Mouse (Mus musculus): Measurements from ENCODE around the gene Midn. TPM values are rescaled to one million over a fixed set of nuclear protein-coding genes. Genes with fewer than 3 reads are reported as not detected.
A peak's percentile ranks its signal among the peaks of the same experiment; 100 is the strongest.

Midn gene
- polyA plus RNA-seq, 1 experiment from 2014 or later, result 67.1 TPM

GRCm38 (mm10) chr10:80138553-80139438 is 9.3 kb upstream of the Midn start, which contains the start of gene Atp5d:
Gene Atp5d, plus strand, starts transcription at chr10:80138632.
- H3K4me2 ChIP-seq (replicated peaks; ENCODE audit: low read depth, low read length), result peak within 1 kb of the TSS; percentile 99
- H3K4me1 ChIP-seq (replicated peaks; ENCODE audit: control insufficient read depth, insufficient read depth, low read length), result peaks cover 24% of the 10 kb centered on the region
- ATAC-seq (ENCODE audit: low FRiP score), result peak; percentile 5; the same call in 1 of the 2 replicates

GRCm38 (mm10) chr10:80139439-80139775 is 8.7 kb upstream of the Midn start:
- no peak for DNase-seq (ENCODE audit: low spot score)
- Histone ChIP-seq H3K9ac (ENCODE audit: low read depth, low read length) (peak overlapping the region; percentile 85), H3K4me3 (ENCODE audit: low read depth, low read length) (peak overlapping the region; percentile 80), H3K27me3 (ENCODE audit: control insufficient read depth, insufficient read depth, low read length) (peaks cover 23% of the 10 kb centered on the region), H3K9me3 (ENCODE audit: control insufficient read depth, low read length) (no peaks in the 10 kb centered on the region), H3K4me1 (replicated peaks; ENCODE audit: control insufficient read depth, insufficient read depth, low read length) (peaks cover 24% of the 10 kb centered on the region), H3K36me3 (ENCODE audit: control insufficient read depth, insufficient read depth, low read length) (no peaks in the 10 kb centered on the region), H3K4me2 (replicated peaks; ENCODE audit: low read depth, low read length) (peak overlapping the region; percentile 99), H3K27ac (ENCODE audit: low read depth, low read length) (peak overlapping the region; percentile 93)
- 2% methylated on average over 10 of the region's 10 CpGs for WGBS
- no peak for ATAC-seq (ENCODE audit: low FRiP score)

More at GRCm38 (mm10) chr10:80138553-80139438, 9.3 kb upstream of the Midn start, which contains the start of gene Atp5d:
- Histone ChIP-seq H3K36me3 (ENCODE audit: control insufficient read depth, insufficient read depth, low read length) (no peaks in the 10 kb centered on the region), H3K9me3 (ENCODE audit: control insufficient read depth, low read length) (no peaks in the 10 kb centered on the region), H3K27ac (ENCODE audit: low read depth, low read length) (peak within 1 kb of the TSS; percentile 93), H3K27me3 (ENCODE audit: control insufficient read depth, insufficient read depth, low read length) (peaks cover 23% of the 10 kb centered on the region), H3K9ac (ENCODE audit: low read depth, low read length) (peak within 1 kb of the TSS; percentile 85), H3K4me3 (ENCODE audit: low read depth, low read length) (peak within 1 kb of the TSS; percentile 80)
- peak; percentile 71 for DNase-seq (ENCODE audit: low spot score)
- under 1% methylated on average over 65 of the region's 94 CpGs for WGBS

GRCm38 (mm10) chr10:80139975-80140665 is 8.0 kb upstream of the Midn start:
- H3K4me2 ChIP-seq (replicated peaks; ENCODE audit: low read depth, low read length), result no peak overlapping the region
- H3K36me3 ChIP-seq (ENCODE audit: control insufficient read depth, insufficient read depth, low read length), result no peaks in the 10 kb centered on the region
- no peak overlapping the region for H3K4me3 ChIP-seq (ENCODE audit: low read depth, low read length)
- no peak overlapping the region for H3K9ac ChIP-seq (ENCODE audit: low read depth, low read length)
- H3K4me1 ChIP-seq (replicated peaks; ENCODE audit: control insufficient read depth, insufficient read depth, low read length), result peaks cover 24% of the 10 kb centered on the region
- no peak overlapping the region for H3K27ac ChIP-seq (ENCODE audit: low read depth, low read length)
- H3K9me3 ChIP-seq (ENCODE audit: control insufficient read depth, low read length), result no peaks in the 10 kb centered on the region
- no peak for ATAC-seq (ENCODE audit: low FRiP score)
- 77% methylated on average over 11 of the region's 11 CpGs for WGBS
- no peak for DNase-seq (ENCODE audit: low spot score)
- peaks cover 20% of the 10 kb centered on the region for H3K27me3 ChIP-seq (ENCODE audit: control insufficient read depth, insufficient read depth, low read length)

GRCm38 (mm10) chr10:80140666-80141035 is 7.4 kb upstream of the Midn start, which contains the start of gene Cbarp:
Gene Cbarp, minus strand, starts transcription at chr10:80140835.
- H3K36me3 ChIP-seq (ENCODE audit: control insufficient read depth, insufficient read depth, low read length), result no peaks in the 10 kb centered on the region
- H3K4me2 ChIP-seq (replicated peaks; ENCODE audit: low read depth, low read length), result peak within 1 kb of the TSS; percentile 93
- WGBS, result 70% methylated on average over 10 of the region's 10 CpGs
- no peaks in the 10 kb centered on the region for H3K9me3 ChIP-seq (ENCODE audit: control insufficient read depth, low read length)
- peak within 1 kb of the TSS; percentile 52 for H3K27ac ChIP-seq (ENCODE audit: low read depth, low read length)
- ATAC-seq (ENCODE audit: low FRiP score) (no peak), DNase-seq (ENCODE audit: low spot score) (peak; percentile 7)
- peaks cover 24% of the 10 kb centered on the region for H3K4me1 ChIP-seq (replicated peaks; ENCODE audit: control insufficient read depth, insufficient read depth, low read length)
- H3K27me3 ChIP-seq (ENCODE audit: control insufficient read depth, insufficient read depth, low read length), result peaks cover 19% of the 10 kb centered on the region
- H3K9ac ChIP-seq (ENCODE audit: low read depth, low read length), result no peak within 1 kb of the TSS
- H3K4me3 ChIP-seq (ENCODE audit: low read depth, low read length), result peak within 1 kb of the TSS; percentile 70

DNA sequence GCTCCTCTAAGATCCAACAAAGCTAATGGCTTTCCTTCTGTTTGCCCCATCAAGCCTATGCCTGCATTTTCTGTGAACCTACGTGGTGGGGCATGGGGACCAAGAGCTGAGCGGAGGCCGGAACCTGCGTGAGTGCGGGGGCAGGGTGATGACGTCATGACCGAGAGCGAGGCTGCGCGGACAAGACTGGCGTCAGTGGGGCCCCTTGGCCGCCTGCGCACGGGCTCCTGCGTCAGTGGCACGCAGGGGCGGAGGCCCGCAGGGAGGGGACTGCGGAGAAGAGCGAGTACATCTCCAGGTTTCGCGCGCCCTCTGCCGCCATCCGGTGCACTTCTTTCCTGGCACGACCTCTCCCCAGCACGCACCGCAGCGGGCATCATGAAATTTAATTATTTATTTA is 6.8 kb upstream of the Midn start:
- H3K4me2 ChIP-seq (replicated peaks; ENCODE audit: low read depth, low read length), result peak overlapping the region; percentile 93
- peak; percentile 93 for DNase-seq (ENCODE audit: low spot score)
- H3K27me3 ChIP-seq (ENCODE audit: control insufficient read depth, insufficient read depth, low read length), result peaks cover 14% of the 10 kb centered on the region
- no peaks in the 10 kb centered on the region for H3K9me3 ChIP-seq (ENCODE audit: control insufficient read depth, low read length)
- H3K4me3 ChIP-seq (ENCODE audit: low read depth, low read length), result peak overlapping the region; percentile 70
- peak; percentile 67 for ATAC-seq (ENCODE audit: low FRiP score)
- peaks cover 24% of the 10 kb centered on the region for H3K4me1 ChIP-seq (replicated peaks; ENCODE audit: control insufficient read depth, insufficient read depth, low read length)
- H3K9ac ChIP-seq (ENCODE audit: low read depth, low read length), result no peak overlapping the region
- no peaks in the 10 kb centered on the region for H3K36me3 ChIP-seq (ENCODE audit: control insufficient read depth, insufficient read depth, low read length)
- WGBS, result under 1% methylated on average over 29 of the region's 29 CpGs
- peak overlapping the region; percentile 52; the same call in 1 of the 2 replicates for H3K27ac ChIP-seq (ENCODE audit: low read depth, low read length)

GRCm38 (mm10) chr10:80141786-80142529 is 6.1 kb upstream of the Midn start:
- ATAC-seq (ENCODE audit: low FRiP score) (peak; percentile 82), DNase-seq (ENCODE audit: low spot score) (peak; percentile 98)
- Histone ChIP-seq H3K27ac (ENCODE audit: low read depth, low read length) (peak overlapping the region; percentile 67; the same call in 1 of the 2 replicates), H3K27me3 (ENCODE audit: control insufficient read depth, insufficient read depth, low read length) (peaks cover 8% of the 10 kb centered on the region), H3K36me3 (ENCODE audit: control insufficient read depth, insufficient read depth, low read length) (no peaks in the 10 kb centered on the region), H3K4me2 (replicated peaks; ENCODE audit: low read depth, low read length) (peak overlapping the region; percentile 93), H3K4me1 (replicated peaks; ENCODE audit: control insufficient read depth, insufficient read depth, low read length) (peaks cover 19% of the 10 kb centered on the region), H3K9me3 (ENCODE audit: control insufficient read depth, low read length) (no peaks in the 10 kb centered on the region), H3K9ac (ENCODE audit: low read depth, low read length) (peak overlapping the region; percentile 94), H3K4me3 (ENCODE audit: low read depth, low read length) (peak overlapping the region; percentile 70)
- WGBS, result 1% methylated on average over 43 of the region's 43 CpGs

DNA sequence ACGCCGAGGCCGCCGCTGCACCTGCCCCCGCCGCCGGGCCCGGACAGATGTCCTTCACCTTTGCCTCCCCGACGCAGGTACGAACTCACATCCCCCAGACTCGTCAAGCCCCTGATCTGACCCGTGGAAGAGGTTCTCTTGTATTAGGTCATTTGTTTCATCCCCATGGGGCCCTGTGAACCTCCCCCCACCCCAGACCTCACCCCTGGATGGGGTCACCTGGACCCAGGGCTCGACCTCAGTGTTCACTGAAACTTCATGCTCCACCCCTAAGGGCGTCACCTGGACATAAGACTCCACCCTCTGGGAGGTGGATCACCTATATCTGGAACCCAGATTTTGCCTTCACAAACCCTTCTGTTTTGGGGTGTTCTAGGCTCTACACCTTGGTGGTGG is 5.5 kb upstream of the Midn start:
- H3K27ac ChIP-seq (ENCODE audit: low read depth, low read length), result peak overlapping the region; percentile 67; the same call in 1 of the 2 replicates
- H3K4me3 ChIP-seq (ENCODE audit: low read depth, low read length), result peak overlapping the region; percentile 70
- peak overlapping the region; percentile 94 for H3K9ac ChIP-seq (ENCODE audit: low read depth, low read length)
- peaks cover 3% of the 10 kb centered on the region; the same call in 1 of the 2 replicates for H3K27me3 ChIP-seq (ENCODE audit: control insufficient read depth, insufficient read depth, low read length)
- peak overlapping the region; percentile 93 for H3K4me2 ChIP-seq (replicated peaks; ENCODE audit: low read depth, low read length)
- no peak for DNase-seq (ENCODE audit: low spot score)
- WGBS, result 1% methylated on average over 15 of the region's 15 CpGs
- no peaks in the 10 kb centered on the region for H3K9me3 ChIP-seq (ENCODE audit: control insufficient read depth, low read length)
- H3K4me1 ChIP-seq (replicated peaks; ENCODE audit: control insufficient read depth, insufficient read depth, low read length), result peaks cover 14% of the 10 kb centered on the region
- ATAC-seq (ENCODE audit: low FRiP score), result no peak; the same call in none of the 2 replicates
- no peaks in the 10 kb centered on the region for H3K36me3 ChIP-seq (ENCODE audit: control insufficient read depth, insufficient read depth, low read length)

- DNase-seq (ENCODE audit: low spot score) (no peak), ATAC-seq (ENCODE audit: low FRiP score) (no peak)
- Histone ChIP-seq H3K27me3 (ENCODE audit: control insufficient read depth, insufficient read depth, low read length) (0 out of 2 replicates have a peak, but pooled peaks cover 2% of the 10 kb centered on the region), H3K36me3 (ENCODE audit: control insufficient read depth, insufficient read depth, low read length) (no peaks in the 10 kb centered on the region), H3K4me2 (replicated peaks; ENCODE audit: low read depth, low read length) (no peak overlapping the region), H3K27ac (ENCODE audit: low read depth, low read length) (no peak overlapping the region), H3K4me3 (ENCODE audit: low read depth, low read length) (0 out of 2 replicates have a peak overlapping the region, but pooled peaks have one; percentile 4), H3K4me1 (replicated peaks; ENCODE audit: control insufficient read depth, insufficient read depth, low read length) (peaks cover 11% of the 10 kb centered on the region), H3K9ac (ENCODE audit: low read depth, low read length) (no peak overlapping the region), H3K9me3 (ENCODE audit: control insufficient read depth, low read length) (no peaks in the 10 kb centered on the region)
- WGBS, result 94% methylated on average over 7 of the region's 7 CpGs
Measured at GRCm38 (mm10) chr10:80143664-80144063, 4.4 kb upstream of the Midn start.
